ENCODE assay signal across 24 mouse cellular contexts in the genomic region with DNA sequence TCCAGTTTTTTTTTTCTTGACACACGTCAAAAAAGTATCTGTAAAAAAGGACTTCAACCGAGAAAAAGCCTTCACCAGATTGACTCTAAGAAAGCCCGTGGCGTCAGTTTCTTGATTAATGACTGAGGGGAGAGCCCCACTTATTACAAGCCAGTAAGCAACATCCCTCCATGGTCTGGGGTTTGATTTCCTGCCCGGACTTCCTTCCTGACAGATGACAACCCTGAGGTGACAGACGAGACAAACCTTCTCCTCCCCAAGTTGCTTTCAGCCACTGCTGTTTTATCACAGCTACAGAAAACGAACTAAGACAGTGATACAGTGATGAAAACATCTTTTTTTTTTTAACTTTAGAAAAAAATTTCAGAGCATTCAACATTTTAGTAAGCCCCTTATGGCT. TPM values are rescaled to one million over a fixed set of nuclear protein-coding genes. Genes with fewer than 3 reads are reported as not detected.
DNase-seq lines count a peak whose midpoint lies in the region; ATAC-seq and TF ChIP-seq lines count a peak whose summit lies in the region.
"Had no signal": no experiment of that assay in that cellular context is flagged by ENCODE, and none has a peak within 500 bp of the region (broad histone marks: within the 10 kb centered on the region; RNA-seq: fewer than 3 reads in every experiment).

No protein-coding gene starts in this region.

- 48% methylated on average over 7 of the region's 7 CpGs for WGBS in heart, postnatal 0 days
- 72% methylated on average over 7 of the region's 7 CpGs for WGBS in limb, embryonic 10.5 days

- in situ Hi-C loops in CH12.LX (cut with MboI; ENCODE audit: low pct_ligation_motif_present, low pct_unique_long_range_greater_than_20kb, low sequenced_read_pairs) = no loop called here

- TF ChIP-seq RAD21 in CH12.LX (IDR thresholded peaks at IDR 0.05; ENCODE audit: low read depth, low read length) = no peak

- H3K4me3 ChIP-seq in heart, postnatal 0 days (ENCODE audit: low read depth, low read length) = no peak overlapping the region
- H3K4me3 ChIP-seq in CH12.LX (replicated peaks in 1 of 3; ENCODE audit: low read depth in 2 of 3, low read length in 2 of 3, poor library complexity in 1 of 3) = no peak overlapping the region
- no peak overlapping the region for H3K4me3 ChIP-seq in limb, embryonic 10.5 days
- H3K4me3 ChIP-seq: embryonic facial prominence, embryonic 12.5 days; hindbrain, embryonic 12.5 days; limb, embryonic 12.5 days; liver, embryonic 13.5 days had no signal

- H3K4me1 ChIP-seq in heart, postnatal 0 days (ENCODE audit: control insufficient read depth, insufficient read depth) = peaks cover 25% of the 10 kb centered on the region
- peaks cover 0 to 6% of the 10 kb centered on the region in 2 experiments; a peak in 1 of 4 replicates for H3K4me1 ChIP-seq in CH12.LX (ENCODE audit: control insufficient read depth in 1 of 2, insufficient read depth in 2 of 2)
- H3K4me1 ChIP-seq in limb, embryonic 10.5 days = peaks cover 8% of the 10 kb centered on the region; the same call in 1 of the 2 replicates
- H3K4me1 ChIP-seq: embryonic facial prominence, embryonic 12.5 days; hindbrain, embryonic 12.5 days; limb, embryonic 12.5 days; liver, embryonic 13.5 days had no signal

- no peak for ATAC-seq in heart, postnatal 0 days (ENCODE audit: insufficient read depth, low read depth)
- ATAC-seq: forebrain, postnatal 0 days; lung, postnatal 0 days; Patski had no signal

- H3K9ac ChIP-seq in heart, postnatal 0 days (replicated peaks; ENCODE audit: low read depth, low read length) = no peak overlapping the region
- H3K9ac ChIP-seq in CH12.LX (ENCODE audit: insufficient read depth, low read depth) = no peak overlapping the region
- H3K9ac ChIP-seq: embryonic facial prominence, embryonic 12.5 days; forebrain, postnatal 0 days; hindbrain, embryonic 12.5 days; limb, embryonic 12.5 days; liver, embryonic 13.5 days had no signal

- no peak overlapping the region for H3K4me2 ChIP-seq in heart, postnatal 0 days (ENCODE audit: low read depth, low read length)
- no peak overlapping the region for H3K4me2 ChIP-seq in CH12.LX (ENCODE audit: insufficient read depth, low read depth, poor library complexity, severe bottlenecking)
- H3K4me2 ChIP-seq: embryonic facial prominence, embryonic 12.5 days; hindbrain, embryonic 12.5 days; limb, embryonic 12.5 days; liver, embryonic 13.5 days; midbrain, embryonic 11.5 days had no signal

- TF ChIP-seq EP300 in heart, postnatal 0 days (IDR thresholded peaks at IDR 0.05; ENCODE audit: low read depth) = no peak
- TF ChIP-seq EP300 in CH12.LX (IDR thresholded peaks at IDR 0.05; ENCODE audit: low read length) = no peak

- no peaks in the 10 kb centered on the region for H3K9me3 ChIP-seq in heart, postnatal 0 days (replicated peaks; ENCODE audit: control insufficient read depth, low read length)
- no peaks in the 10 kb centered on the region for H3K9me3 ChIP-seq in CH12.LX (replicated peaks; ENCODE audit: low read length)
- no peaks in the 10 kb centered on the region for H3K9me3 ChIP-seq in limb, embryonic 10.5 days (replicated peaks)
- H3K9me3 ChIP-seq: embryonic facial prominence, embryonic 12.5 days; hindbrain, embryonic 12.5 days; limb, embryonic 12.5 days; liver, embryonic 13.5 days had no signal

- intact Hi-C loops in heart, postnatal 25 days (cut with DNase I) = no loop called here

- dilution Hi-C loops in CH12.LX (cut with MboI; ENCODE audit: extremely low pct_ligation_motif_present, extremely low pct_unique_long_range_greater_than_20kb, low sequenced_read_pairs) = no loop called here

- H3K79me2 ChIP-seq in CH12.LX (replicated peaks; ENCODE audit: control insufficient read depth, extremely low read depth, insufficient read depth, poor library complexity, severe bottlenecking) = no peaks in the 10 kb centered on the region

- no peaks in the 10 kb centered on the region for H3K36me3 ChIP-seq in heart, postnatal 0 days (replicated peaks; ENCODE audit: control insufficient read depth, insufficient read depth, low read length)
- H3K36me3 ChIP-seq in CH12.LX (replicated peaks in 1 of 2; ENCODE audit: control insufficient read depth in 1 of 2, insufficient read depth in 1 of 2, low read length in 1 of 2) = no peaks in the 10 kb centered on the region
- H3K36me3 ChIP-seq in limb, embryonic 10.5 days = no peaks in the 10 kb centered on the region
- H3K36me3 ChIP-seq: embryonic facial prominence, embryonic 12.5 days; hindbrain, embryonic 12.5 days; liver, embryonic 13.5 days had no signal

- TF ChIP-seq POLR2A in CH12.LX (IDR thresholded peaks at IDR 0.05; ENCODE audit: low read depth, low read length) = no peak

- H3K27me3 ChIP-seq in heart, postnatal 0 days (ENCODE audit: control insufficient read depth, insufficient read depth, low read length) = no peaks in the 10 kb centered on the region
- no peaks in the 10 kb centered on the region for H3K27me3 ChIP-seq in CH12.LX (replicated peaks)
- no peaks in the 10 kb centered on the region for H3K27me3 ChIP-seq in limb, embryonic 10.5 days (ENCODE audit: low read depth, poor library complexity, severe bottlenecking)
- H3K27me3 ChIP-seq: embryonic facial prominence, embryonic 12.5 days; hindbrain, embryonic 12.5 days; limb, embryonic 12.5 days; liver, embryonic 13.5 days; Patski had no signal

- 0 out of 2 replicates have a peak overlapping the region, but pooled peaks have one; percentile 91 for H3K27ac ChIP-seq in heart, postnatal 0 days (ENCODE audit: low read depth)
- no peak overlapping the region for H3K27ac ChIP-seq in CH12.LX (ENCODE audit: insufficient read depth, low read depth)
- H3K27ac ChIP-seq in limb, embryonic 10.5 days = no peak overlapping the region
- H3K27ac ChIP-seq: embryonic facial prominence, embryonic 12.5 days; hindbrain, embryonic 12.5 days; liver, embryonic 13.5 days had no signal

- DNase-seq in heart, postnatal 0 days (ENCODE audit: low spot score) = no peak
- DNase-seq in heart, postnatal 25 days (ENCODE audit: low spot score) = no peak
- peak; percentile 43 for DNase-seq in A20 (ENCODE audit: low read depth, low spot score)
- peak; percentile 14 for DNase-seq in CH12.LX (ENCODE audit: extremely low read depth)
- DNase-seq in limb, embryonic 10.5 days (ENCODE audit: low spot score) = peak; percentile 27
- no peak for DNase-seq in adrenal gland, adult 2 months
- DNase-seq in MN1 (ENCODE audit: low spot score) = no peak
- DNase-seq: adrenal gland, adult 8-10 months; cerebellum, adult 11-12 months; cerebellum, postnatal 10 days; forebrain, postnatal 0 days; gastrocnemius, postnatal 14 days; heart, postnatal 10 days; kidney, adult 8-10 months; kidney, postnatal 10 days; liver, embryonic 13.5 days; thymus, postnatal 14 days had no signal

- TF ChIP-seq CTCF in heart, postnatal 0 days (IDR thresholded peaks at IDR 0.05; ENCODE audit: low read depth) = no peak
- TF ChIP-seq CTCF in CH12.LX (conservative IDR thresholded peaks at IDR 0.05 in 1 of 2, IDR thresholded peaks at IDR 0.05 in 1 of 2; ENCODE audit: low read depth in 2 of 2, low read length in 2 of 2) = no peak

TF ChIP-seq in CH12.LX, 34 proteins besides CTCF, POLR2A, EP300 and RAD21:
- TF ChIP-seq JUND (conservative IDR thresholded peaks at IDR 0.05; ENCODE audit: low read depth, low read length) (no peak), POLR2AphosphoS2 (IDR thresholded peaks at IDR 0.05; ENCODE audit: low read depth, low read length) (no peak), BHLHE40 (IDR thresholded peaks at IDR 0.05; ENCODE audit: low read depth, low read length) (no peak), ZNF384 (IDR thresholded peaks at IDR 0.05; ENCODE audit: low read depth, low read length) (no peak), KAT2A (IDR thresholded peaks at IDR 0.05; ENCODE audit: insufficient replicate concordance, low read length) (no peak), MYC (IDR thresholded peaks at IDR 0.05; ENCODE audit: low read depth, low read length) (no peak), CHD1 (IDR thresholded peaks at IDR 0.05; ENCODE audit: low read depth, low read length) (no peak), IRF4 (IDR thresholded peaks at IDR 0.05; ENCODE audit: low read depth, low read length) (no peak), USF2 (conservative IDR thresholded peaks at IDR 0.05; ENCODE audit: low read depth, low read length) (no peak), MAFK (IDR thresholded peaks at IDR 0.05; ENCODE audit: insufficient replicate concordance, low read length) (no peak), TBP (conservative IDR thresholded peaks at IDR 0.05; ENCODE audit: low read depth, low read length) (no peak), JUN (IDR thresholded peaks at IDR 0.05; ENCODE audit: insufficient read depth, low read depth, low read length) (no peak), ELF1 (IDR thresholded peaks at IDR 0.05; ENCODE audit: low read depth, low read length) (no peak), MAZ (IDR thresholded peaks at IDR 0.05; ENCODE audit: low read depth, low read length) (no peak), NRF1 (IDR thresholded peaks at IDR 0.05; ENCODE audit: low read depth, low read length) (no peak), ETS1 (conservative IDR thresholded peaks at IDR 0.05; ENCODE audit: low read depth, low read length) (no peak), CHD2 (IDR thresholded peaks at IDR 0.05; ENCODE audit: low read length) (no peak), NELFE (IDR thresholded peaks at IDR 0.05; ENCODE audit: low read depth, low read length) (no peak), E2F4 (IDR thresholded peaks at IDR 0.05; ENCODE audit: insufficient replicate concordance, low read depth, low read length) (no peak), MEF2A (IDR thresholded peaks at IDR 0.05; ENCODE audit: borderline replicate concordance, low read depth, low read length) (no peak)
TF ChIP-seq in CH12.LX: peak in this region for 0.

RNA-seq across cellular contexts. Expression of gene Msrb3, which starts 14.9 kb away (rescaled TPM):
- 122 and 134 TPM in 2 replicates for total RNA-seq in heart, postnatal 0 days (2014; rRNA removed; ENCODE audit: low replicate concordance)
- polyA plus RNA-seq in heart, postnatal 0 days (2015; fragmentation: Nextera tagmentation; extraction: Ambion mirVana) = 29.5 and 45.0 TPM in 2 replicates
- total RNA-seq in heart, postnatal 25 days (2021) = 100 to 1,000 TPM; 101 to 106 TPM
- not detected in 2 replicates for total RNA-seq in CH12.LX (2012; rRNA removed)
- total RNA-seq in CH12.LX (2014; rRNA removed) = not detected in 2 replicates
- not detected in 2 replicates for polyA plus RNA-seq in CH12.LX (2012; ENCODE audit: insufficient read length, low read depth)
- 5.4 and 7.2 TPM in 2 replicates for polyA plus RNA-seq in limb, embryonic 10.5 days (2016; fragmentation: Nextera tagmentation; extraction: Ambion mirVana)
- 10 to 100 TPM; 37.9 to 71.3 TPM for total RNA-seq in adrenal gland, adult 2 months (2021)
- 38.5 and 39.2 TPM in 2 replicates for polyA plus RNA-seq in adrenal gland, adult 2 months (2012; rRNA removed)
- total RNA-seq: neutrophil, adult 5-6 weeks had no signal

Comparison
In these comparisons a context has a peak if more than half of its experiments do, and no peak if none do; other contexts are left out.
1. DNase-seq: peak in A20 (single experiment), CH12.LX (single experiment) and limb, embryonic 10.5 days (single experiment); none in heart, postnatal 0 days (single experiment), heart, postnatal 25 days (single experiment), adrenal gland, adult 2 months (single experiment) and MN1 (single experiment).
2. RNA of gene Msrb3, which starts 14.9 kb away (total RNA-seq): 122 to 134 TPM in heart, postnatal 0 days, 101 to 106 TPM in heart, postnatal 25 days and 37.9 to 71.3 TPM in adrenal gland, adult 2 months; not detected in CH12.LX; every median in the first group is over 10 times any median in the second.